Mouse (Mus musculus): ENCODE measurements around the gene 4933407L21Rik.

The 4933407L21Rik gene

DNA sequence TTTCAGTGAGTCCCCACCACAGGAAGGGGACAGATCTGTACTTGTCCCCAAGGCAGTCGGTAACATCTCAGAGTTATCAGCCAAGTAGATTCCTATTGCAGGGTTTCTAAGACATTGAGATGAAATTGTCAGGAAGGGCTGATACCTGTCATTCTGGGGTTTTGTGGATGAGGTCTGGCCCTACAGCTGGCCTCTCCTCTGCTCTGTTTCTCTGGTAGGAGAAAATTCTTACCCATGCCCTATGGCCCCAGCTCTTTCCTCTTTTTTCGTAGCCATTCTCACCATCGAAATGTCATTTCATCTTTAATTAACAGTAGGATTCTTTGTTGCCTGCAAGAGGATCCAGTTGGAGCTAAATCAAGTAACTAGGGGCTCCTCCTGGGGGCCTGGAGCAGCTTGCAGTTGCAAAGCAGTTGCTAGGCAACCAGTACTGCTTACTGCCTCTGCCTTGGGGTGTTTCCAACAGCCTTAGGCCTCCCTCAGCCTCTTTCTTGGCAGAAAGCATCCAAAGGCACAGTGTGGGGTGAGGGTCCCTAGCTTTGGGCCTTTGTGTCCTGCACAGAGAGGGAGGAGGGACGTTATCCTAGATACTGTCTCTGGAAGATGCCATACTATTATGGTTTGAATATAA, at the start of gene 4933407L21Rik:
TSS of gene 4933407L21Rik (plus strand) at position 427 of the 631 bp plus-strand sequence.
- in situ Hi-C loops (cut with MseI, MboI) = no loop called here

GRCm38 (mm10) chr1:85882003-85882402, 46.3 kb upstream of the 4933407L21Rik start:
- in situ Hi-C loops (cut with MseI, MboI) = no loop called here

DNA sequence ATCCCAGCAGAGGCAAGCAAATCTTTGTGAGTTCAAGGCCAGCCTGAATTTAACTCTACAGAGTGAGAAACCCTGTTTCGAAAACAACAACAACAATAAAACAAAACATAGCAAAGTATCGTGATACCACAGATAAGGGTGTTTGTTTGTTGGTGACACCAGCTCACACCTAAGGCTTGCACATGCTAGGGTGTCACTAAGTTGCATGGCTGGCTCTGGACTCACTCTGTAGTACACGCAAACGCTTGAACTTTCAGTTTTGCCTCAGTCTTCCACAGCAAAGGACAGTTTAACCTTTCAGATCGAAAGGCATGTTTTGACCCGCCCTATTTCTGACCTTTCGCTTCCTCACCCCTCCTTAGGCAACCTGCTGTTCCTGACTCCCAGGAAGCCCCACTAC, 41.1 kb upstream of the 4933407L21Rik start:
- in situ Hi-C loops (cut with MseI, MboI) = no loop called here

GRCm38 (mm10) chr1:85894231-85894747, 34.0 kb upstream of the 4933407L21Rik start, which contains the start of gene Itm2c:
Gene Itm2c (plus strand): TSS chr1:85894281.
- in situ Hi-C loops (cut with MseI, MboI) = no loop called here

GRCm38 (mm10) chr1:85894748-85895360, 33.4 kb upstream of the 4933407L21Rik start:
- in situ Hi-C loops (cut with MseI, MboI) = no loop called here

DNA sequence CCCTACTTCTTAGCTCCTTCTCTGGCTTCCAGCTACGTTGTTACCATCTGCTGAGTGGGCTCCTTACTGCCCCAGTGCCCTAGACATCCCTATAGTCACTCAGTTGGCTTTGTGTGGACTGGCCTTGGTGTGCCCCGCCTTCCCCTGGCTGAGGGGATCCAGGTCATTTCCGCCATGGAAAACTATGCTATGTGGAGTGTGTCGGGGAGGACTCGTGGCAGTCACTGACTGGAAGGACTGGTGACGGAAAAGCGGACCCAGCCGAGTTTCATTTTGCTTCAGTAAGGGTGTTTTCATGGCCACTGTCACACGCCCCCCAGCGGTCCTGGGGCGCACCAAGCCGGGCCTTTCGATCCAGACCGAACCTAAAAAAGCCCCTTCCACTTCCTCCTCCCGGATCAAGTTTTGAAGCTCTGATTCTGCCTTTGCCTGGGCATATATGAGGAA, 32.9 kb upstream of the 4933407L21Rik start:
- in situ Hi-C loops (cut with MseI, MboI) = no loop called here

DNA sequence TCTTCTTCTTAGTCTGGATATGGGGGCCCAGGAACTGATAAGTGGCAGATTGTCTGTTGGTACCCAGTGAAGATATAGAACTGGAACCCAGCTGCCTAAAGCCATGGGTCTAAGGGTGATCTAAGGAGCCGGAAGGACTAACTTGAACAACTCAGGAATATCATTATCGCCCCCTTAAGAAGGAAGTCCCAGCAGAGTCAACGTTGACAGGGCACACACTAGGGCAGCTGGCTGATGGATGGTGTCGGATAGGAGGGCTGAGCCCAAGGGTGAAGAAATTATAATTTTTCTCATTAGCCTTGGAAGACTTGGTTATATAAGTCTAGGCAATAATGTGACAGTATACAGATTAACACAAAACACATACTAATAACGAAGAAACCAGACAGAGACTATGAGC, 32.2 kb upstream of the 4933407L21Rik start:
- in situ Hi-C loops (cut with MseI, MboI) = no loop called here

GRCm38 (mm10) chr1:85896781-85897700, 31.2 kb upstream of the 4933407L21Rik start:
- in situ Hi-C loops (cut with MseI, MboI) = no loop called here

DNA sequence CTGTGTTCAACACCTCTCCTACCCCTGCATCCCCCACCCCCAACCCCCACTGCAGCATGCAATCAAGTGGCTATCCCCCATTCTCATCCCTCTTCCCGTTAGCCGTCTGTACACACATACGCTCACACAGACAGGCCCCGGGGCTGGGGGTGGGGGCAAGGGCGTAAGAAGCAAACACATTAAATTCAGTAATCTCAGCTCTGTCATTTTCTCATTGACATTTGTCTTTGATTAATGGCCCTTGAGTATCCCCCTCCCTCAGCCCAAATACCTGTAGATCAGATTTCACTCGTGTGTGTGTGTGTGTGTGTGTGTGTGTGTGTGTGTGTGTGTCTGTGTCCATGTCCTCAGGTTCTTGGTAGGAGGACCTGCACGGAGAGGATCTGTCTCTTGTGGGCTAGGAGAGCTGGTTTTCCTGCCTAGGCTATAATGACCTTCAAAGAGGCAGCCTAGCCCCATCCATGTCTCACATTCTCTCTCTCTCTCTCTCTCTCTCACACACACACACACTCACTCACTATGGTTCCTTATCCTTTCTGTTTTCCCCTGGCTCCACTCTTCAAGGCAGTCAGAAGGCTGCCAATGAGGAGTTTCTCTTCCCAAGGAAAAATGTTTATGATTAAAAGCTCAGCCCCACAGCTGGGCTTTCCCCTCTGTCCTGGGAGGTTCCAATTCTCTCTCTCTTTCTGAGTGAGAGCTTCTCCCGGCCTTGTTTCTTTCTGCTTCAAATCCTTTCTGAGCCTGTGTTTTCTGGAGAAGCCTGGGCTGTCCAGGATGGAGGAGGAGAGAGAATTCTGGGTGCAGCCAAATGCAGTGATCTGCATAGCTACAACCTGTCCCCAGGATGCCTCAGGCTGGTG, 30.2 kb upstream of the 4933407L21Rik start:
- in situ Hi-C loops (cut with MseI, MboI) = no loop called here

DNA sequence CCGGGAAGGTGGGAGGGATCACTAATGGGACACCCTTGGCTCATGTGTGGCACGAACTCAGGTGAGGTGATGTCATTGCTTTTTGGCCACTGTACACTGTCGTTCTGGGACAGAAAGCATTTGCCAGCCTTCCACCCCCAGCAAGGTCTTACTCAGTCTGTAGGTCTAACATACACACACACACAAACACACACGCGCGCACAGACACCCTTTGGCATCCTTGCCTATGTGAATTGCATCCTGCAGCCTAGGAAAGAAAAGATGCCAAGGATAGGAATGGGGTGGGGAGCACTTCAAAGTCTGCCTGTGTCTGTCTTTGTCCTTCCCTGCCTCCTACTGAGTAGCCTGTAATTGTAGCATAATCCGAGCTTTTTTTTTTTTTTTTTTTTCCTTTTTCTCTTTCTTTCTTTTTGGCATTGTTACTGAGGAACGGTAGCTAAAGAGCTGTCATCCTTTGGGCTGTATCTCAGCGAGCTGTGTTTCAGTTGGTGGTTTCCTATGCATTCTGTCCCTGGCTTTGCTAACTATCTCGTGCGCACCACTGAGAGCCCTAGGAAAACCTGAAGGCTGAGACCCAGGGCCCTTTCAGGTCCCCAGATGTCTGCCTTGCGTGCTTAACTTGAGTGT, 29.4 kb upstream of the 4933407L21Rik start:
- in situ Hi-C loops (cut with MseI, MboI) = no loop called here

DNA sequence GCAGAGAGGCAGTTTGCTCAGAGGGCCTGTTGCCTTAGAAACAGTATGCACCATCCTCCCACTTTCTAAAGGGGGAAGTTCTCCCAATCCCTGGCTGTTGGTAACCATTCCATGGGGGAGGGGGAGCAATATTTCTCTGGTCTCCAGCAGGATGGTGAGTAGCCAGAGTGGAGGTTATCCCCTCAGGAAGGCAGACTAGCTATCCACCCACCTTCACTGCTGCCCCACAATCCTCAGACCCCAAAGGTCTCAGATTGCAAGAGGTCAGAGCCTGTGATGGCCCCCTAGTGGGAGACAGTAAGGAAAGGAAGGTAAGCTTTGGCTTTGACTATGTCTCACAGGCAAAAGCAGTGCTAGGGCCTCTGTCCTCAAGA, 28.9 kb upstream of the 4933407L21Rik start:
- in situ Hi-C loops (cut with MseI, MboI) = no loop called here

GRCm38 (mm10) chr1:85900521-85901333, 27.6 kb upstream of the 4933407L21Rik start:
- in situ Hi-C loops (cut with MseI, MboI) = no loop called here

DNA sequence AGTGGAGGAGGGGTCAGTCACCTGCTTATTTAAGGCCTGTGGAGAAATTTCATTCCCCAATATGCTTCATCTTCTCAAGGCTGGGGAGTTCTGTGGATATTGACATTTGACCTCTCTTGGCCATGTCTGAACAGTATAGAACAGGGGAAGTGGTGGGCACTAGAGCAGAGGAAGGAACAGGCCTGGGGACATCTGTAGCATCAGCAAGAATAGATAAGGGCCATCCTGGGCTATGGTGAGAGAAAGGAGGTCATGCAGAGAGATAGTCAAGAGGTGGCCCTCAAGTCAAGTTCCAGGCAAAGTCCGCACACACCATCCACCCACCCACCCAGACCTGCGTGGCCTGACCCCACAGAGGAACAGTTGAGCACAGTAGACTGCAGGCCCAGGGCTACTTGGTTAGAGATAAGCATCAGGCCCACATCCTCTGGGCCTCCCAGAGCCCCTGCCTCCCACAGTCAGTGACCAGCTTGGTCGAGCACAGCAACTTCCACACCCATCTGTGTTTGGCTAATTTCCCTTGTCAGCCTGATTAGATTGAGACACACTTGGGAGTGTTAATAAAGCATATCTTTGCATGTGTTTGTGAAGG, 26.7 kb upstream of the 4933407L21Rik start:
- in situ Hi-C loops (cut with MseI, MboI) = no loop called here

GRCm38 (mm10) chr1:85902108-85902561, 26.1 kb upstream of the 4933407L21Rik start:
- in situ Hi-C loops (cut with MseI, MboI) = no loop called here

DNA sequence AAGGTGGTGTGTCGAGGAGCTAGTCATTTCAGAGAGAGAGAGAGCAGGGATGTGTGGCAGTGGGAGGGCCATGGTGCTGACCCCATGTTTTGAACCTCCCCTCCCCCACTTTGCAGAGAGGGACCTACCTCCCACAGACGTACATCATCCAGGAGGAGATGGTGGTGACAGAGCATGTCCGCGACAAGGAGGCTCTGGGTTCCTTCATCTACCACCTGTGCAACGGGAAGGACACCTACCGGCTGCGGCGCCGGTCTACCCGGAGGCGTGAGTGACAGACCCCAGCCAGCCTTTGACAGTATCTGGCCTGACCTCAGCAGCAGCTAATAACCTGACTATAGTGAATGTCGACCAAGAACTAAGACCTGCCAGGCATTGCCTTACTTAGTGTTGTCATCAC, 21.4 kb upstream of the 4933407L21Rik start:
- in situ Hi-C loops (cut with MseI, MboI) = no loop called here

DNA sequence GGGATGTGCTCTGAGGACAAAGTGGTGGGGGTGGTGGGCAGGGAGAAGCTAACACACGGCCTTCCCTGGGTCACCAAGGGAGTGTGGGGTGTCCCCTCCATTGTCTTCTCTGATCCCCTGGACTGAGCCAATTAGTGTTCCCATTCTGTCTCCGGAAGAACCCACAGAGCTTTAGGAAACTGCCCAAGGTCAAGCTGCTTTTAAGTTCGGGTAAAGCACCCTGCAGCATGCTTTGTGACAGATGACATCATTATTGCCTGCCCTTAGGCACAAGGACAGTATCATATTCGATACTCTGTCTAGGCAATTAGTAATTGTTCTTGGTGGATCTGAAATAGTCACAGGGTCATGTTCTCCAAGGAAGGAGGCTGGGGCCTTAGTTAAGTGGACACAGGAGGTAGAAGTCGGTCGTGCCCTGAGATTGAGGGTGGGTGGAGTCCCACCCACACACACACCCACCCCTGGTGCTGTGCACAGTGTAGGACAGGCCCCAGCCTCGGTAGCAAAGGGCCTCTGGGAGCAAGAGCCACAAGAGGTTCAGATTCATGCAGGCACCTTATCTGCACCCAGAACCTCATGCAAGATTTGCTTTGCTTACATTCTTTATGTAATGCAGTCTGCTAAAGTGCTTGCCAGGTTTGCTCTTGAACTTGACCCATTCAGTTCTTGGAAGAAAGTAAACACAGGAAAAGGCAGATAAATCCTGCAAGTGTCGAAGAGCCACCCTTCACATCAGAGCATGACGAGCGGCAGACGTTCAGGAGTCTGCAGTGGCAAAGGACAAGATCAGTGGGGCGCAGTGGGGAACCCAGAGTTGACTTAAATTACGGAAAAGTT, 19.3 kb upstream of the 4933407L21Rik start:
- in situ Hi-C loops (cut with MseI, MboI) = no loop called here

- in situ Hi-C loops (cut with MseI, MboI) = no loop called here
These were observed 15.1 kb upstream of the 4933407L21Rik start for GRCm38 (mm10) chr1:85913078-85913755.

DNA sequence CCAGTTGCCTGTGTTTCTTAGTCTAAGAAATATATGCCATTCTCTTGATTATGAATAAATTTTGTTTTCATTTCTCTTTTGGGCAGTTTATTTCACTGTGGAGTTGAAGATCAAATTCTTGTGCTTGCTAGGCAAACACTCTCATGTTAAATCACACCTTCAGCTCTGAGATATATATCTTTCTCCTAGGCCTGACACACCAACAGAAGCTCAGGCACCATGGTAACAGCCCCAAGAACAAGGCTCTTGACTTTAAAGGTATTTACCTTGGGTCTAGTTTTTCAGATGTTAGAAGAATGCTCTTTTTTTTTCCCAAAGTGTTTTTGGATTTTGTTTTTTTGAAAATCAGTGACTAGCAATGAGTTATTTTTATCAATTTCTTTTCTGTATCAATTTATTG, 12.4 kb upstream of the 4933407L21Rik start:
- in situ Hi-C loops (cut with MseI, MboI) = no loop called here
